Mouse (Mus musculus): ENCODE data around the gene Fam228b. TPM values are rescaled to one million over a fixed set of nuclear protein-coding genes. Genes with fewer than 3 reads are reported as not detected.
"Not testable (repeated sequence)": the region's sequence is repeated elsewhere in the genome, so short reads cannot be mapped to it uniquely, and the experiment has no call there.

Gene Fam228b
- total RNA-seq, 2 experiments from 2014 or later, result 16.0 to 21.1 TPM

DNA sequence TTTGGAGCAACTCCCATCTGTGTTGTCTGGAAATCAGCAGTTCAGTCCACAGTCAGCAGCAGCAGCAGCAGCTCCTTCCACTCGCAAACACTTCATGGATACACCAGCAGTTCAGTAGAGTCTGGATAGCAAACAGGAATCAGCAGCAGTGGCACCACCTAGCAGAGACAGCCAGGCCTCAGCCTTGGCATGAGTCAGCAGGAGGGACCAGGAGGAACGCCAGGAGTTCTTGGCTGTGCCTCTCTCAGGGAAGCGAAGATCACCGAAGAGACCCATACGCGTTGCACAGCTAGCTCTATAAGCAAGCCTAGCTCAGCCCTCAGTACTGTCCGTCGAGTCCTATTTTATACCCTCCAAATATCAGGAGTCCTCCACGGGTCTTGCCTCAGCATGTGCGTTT, 24.6 kb downstream of the Fam228b start:
- intact Hi-C loops (cut with DNase I), result no loop called here
- no peak for DNase-seq

DNA sequence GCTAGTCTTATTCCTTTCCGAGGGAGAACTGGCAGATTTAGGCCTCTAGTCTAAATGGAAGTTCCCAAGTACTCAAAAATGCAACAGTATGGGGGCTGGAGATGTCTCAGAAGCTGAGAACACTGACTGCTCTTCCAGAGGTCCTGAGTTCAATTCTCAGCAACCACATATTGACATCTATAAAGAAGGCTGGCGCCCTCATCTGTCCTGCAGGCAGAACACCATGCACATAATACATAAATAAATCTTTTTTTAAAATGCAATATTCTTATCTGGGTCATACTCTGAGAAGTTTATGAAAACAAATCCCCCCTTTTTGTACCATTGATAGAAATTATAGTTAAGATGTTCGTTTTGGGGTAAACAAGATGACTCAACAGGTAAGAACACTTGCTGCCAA, 26.9 kb downstream of the Fam228b start:
- no peak for DNase-seq
- intact Hi-C loops (cut with DNase I), result no loop called here

DNA sequence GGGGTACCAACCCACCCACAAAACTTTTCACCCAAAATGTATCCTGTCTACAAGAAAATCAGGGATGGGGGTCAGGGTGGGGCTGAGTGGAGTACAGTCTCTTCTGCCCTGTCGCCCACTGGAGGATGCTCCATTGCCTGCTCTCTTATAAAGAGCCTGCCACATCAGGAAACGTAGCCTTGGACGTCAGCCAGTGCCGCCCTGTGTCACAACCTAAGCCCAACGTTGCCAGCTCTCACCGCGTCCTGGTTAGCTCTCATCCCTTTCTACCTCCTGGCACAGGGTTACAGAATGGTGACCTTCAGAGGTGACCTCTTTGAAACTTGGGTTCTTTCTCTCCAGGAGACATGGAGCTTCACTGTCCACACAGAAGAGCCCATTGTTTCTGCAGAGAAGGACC, 28.2 kb downstream of the Fam228b start:
- intact Hi-C loops (cut with DNase I), result no loop called here
- no peak for DNase-seq

DNA sequence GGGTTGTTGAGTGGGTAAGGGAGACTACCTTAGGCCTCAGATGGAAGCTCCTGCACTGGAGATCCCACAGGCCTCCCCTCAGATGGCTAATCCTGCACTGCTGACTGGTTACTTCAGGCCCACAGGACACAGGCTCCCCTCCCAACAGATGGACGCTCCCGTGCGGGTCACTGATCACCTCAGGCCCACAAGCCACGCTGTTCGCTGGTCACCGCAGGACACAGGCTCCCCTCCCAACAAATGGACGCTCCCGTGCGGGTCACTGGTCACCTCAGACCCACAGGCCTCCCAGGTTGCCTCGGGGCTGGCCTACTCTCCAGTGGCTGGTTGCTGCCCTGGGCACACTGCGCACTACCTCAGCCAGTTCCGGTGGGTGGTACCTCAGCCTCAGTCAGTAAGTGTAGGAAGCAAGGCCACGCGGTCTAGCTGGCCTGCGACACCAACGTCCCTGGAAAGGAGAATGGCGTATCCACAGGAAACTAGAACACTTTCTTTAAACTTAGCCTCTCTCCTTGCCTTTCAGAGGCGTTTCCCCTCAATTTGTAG, 31.0 kb downstream of the Fam228b start, which contains the start of gene Fam228a:
Gene Fam228a (minus strand): TSS at position 400 of the 546 bp plus-strand sequence.
- DNase-seq, result no peak
- intact Hi-C loops (cut with DNase I), result no loop called here

DNA sequence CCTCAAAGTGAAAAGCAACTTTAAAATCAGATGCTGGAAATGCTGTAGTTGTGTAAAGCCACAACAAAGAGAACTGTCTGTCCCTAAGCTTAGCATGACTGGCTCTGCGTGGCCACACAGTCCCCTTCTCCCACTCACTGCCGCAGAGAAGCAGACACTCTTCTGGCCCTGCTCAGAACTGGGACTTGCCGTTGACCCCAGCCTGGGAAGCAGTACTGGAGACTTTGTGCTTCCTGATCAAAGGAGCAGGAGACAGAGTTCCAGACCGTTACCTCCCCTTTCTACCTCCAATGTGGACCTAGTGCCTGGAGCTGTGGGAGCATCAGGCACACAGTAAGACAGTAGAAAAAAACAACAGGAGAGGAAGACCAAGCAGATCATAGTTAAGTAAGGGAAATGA, 36.7 kb downstream of the Fam228b start:
- intact Hi-C loops (cut with DNase I), result no loop called here
- no peak for DNase-seq

DNA sequence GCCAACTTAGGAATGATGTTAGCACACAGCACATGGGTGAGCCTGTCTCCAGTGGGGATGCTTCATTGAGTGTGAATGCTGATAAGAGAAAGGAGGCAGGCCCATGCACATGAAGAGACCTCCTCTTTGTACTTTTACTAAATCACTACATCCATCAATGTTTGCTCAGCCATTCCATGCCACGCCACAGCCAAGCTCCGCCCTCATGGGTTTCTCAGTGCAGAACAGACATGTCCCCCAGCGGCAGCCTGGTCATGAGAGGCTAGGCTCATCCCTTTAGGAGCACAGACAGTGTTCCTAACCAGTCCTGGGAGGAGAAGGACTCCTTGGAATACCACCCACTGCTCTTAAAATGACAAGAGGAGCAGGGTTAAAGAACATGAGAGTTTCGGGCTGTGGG, 37.4 kb downstream of the Fam228b start:
- no peak for DNase-seq
- intact Hi-C loops (cut with DNase I), result no loop called here

DNA sequence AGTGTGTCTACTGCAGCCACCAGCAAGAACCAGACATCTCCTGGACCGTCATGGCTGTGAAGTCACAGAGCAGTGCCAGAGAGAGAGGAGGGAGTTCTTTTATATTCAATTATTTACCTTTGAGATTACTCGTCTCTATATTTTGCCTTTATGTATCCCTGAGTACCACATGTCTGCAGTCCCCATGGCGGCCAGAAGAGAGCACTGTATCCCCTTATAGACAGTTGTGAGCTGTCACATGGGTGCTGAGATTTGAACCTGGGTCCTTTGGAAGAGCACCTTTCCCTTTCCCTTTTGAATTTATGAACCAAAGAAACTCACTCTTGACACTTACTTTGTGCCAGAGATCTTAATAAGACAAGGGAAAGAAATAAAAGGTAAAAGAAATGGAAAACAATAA, 39.9 kb downstream of the Fam228b start:
- no peak for DNase-seq
- intact Hi-C loops (cut with DNase I), result no loop called here

DNA sequence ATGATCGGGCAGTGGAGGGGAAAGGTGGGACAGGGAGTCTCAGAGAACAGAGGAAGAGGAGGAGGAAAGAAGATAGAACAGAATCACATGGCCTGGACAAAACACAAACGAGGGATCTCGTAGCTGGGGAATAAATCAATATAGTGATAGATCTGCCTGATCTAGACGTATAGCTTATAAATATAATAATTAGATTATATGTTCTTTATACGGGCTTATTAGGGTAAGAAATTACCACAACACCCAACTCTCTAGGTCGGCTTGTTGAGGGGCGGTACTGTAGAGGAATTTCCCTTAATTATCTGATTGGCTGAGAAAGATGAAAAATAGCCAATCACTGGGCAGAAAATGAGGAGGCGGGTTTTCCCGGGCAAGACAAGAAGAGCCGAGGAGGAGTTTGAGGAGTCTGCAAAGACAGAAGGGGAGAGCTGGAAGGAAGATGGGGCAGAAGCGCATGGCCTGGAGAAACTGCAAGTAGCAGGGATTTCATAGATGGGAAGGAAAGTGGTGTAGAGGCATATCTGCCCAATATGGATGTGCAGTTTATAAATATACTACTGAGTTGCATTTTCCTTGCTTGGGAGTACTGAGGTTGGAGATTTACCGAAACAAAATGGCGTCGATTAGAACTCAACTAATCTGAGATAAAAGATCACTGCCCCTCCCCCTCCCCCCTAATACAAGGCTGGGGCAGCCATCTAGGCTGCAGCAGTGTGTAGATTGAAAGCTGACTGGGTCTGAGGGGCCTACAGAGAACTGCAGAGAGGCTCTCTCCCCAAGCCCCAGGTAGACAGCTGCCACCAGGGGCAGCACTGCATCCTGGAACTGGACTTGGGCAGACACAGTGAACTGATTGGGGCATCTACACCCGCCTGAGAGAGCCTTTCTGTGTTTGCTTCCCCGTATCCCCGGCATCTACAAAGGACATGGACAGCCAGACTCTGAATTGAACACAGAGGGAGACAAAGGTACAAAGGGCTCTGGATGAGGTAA, 49.0 kb downstream of the Fam228b start:
- intact Hi-C loops (cut with DNase I), result no loop called here
- no peak for DNase-seq

DNA sequence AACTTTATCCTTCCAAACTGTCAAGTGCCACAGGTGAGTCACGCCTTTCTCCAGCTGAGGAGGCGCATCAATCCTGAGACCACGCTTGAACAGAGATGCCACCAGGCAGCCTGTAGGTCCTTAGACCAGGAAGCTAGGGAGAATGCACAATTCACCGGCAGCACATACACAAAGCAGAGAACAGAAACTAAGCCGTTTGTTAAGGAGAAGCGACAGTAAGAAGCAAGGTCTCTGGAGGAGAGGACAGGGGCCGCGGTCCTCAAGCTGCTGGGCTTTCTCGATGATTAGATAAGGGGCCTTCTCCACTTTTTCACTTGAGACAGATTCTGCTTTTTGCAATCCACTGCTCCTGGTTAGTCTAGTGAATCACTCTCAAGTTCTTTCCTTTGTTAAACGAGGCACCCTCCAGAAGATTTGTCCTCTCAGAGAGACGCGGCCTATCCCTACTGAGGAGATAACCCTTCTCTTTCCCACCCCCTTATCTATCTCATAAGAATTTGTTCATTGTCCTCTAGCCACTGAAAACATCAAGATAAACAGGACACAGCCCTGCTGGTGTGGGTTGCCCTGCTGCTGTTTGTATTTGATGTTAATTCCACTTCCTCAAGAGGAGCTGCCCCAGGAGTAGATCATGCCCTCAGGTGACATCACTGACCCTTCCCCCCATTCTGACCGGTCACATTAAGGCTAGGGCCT, 49.9 kb downstream of the Fam228b start:
- intact Hi-C loops (cut with DNase I), result no loop called here
- no peak for DNase-seq

DNA sequence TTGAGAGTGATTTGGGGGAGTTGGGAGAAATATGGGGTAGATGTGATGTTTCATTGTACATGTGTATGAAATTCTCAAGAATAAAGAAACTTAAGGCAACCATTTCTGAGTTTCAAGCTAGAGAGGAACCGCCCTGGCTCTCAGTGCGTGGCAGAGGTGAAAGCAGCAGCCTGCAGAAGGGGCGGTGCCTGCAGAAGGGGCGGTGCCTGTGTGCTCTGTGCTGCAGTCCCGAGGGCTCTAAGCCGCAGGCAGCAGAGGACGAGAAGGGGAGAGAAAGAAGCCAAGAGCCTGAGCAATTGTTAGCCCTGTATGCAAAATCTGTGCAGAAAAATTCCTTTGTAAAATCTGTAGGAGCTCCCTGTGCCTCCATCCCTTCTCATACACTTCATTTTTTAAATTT, 51.6 kb downstream of the Fam228b start:
- DNase-seq, result no peak
- intact Hi-C loops (cut with DNase I), result no loop called here

DNA sequence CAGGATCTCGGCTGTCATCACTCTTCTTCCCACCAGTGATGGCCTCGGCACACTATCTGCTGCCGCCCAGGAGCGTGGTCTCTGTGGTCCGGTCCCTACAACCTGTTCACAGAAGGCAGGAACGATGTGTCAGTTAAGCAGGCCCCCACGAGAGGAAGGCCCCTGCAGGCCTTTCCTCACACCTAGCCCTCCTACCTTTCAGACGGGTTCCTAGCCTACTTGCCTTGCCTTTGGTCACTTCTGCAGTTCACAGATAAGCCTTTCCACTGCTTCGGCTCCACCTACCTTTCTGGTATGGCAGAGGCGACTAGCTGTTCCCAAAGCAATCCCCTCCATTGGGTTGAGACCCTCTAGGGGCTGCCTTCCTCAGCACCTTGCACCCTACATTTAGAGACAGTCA, 53.5 kb downstream of the Fam228b start:
- intact Hi-C loops (cut with DNase I), result no loop called here
- DNase-seq, result no peak

DNA sequence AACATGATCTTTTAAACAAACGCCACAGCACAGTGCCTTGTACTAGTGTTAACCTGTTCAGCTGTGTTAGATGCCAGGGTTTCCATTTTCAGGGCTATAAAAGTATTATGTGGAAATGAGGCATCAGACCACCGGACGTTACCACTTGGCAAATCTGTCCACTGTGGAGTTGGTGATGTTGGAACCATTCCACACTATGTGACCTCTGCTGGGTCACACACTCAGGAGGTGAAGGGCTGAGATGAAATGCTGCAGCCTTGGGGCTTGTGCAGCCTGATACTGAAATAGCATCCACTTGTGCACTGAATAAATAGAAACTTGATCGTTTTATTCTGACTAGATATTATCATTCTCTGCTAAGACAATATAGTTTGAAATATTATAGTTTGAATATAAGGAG, 55.7 kb downstream of the Fam228b start:
- intact Hi-C loops (cut with DNase I), result no loop called here
- no peak for DNase-seq

DNA sequence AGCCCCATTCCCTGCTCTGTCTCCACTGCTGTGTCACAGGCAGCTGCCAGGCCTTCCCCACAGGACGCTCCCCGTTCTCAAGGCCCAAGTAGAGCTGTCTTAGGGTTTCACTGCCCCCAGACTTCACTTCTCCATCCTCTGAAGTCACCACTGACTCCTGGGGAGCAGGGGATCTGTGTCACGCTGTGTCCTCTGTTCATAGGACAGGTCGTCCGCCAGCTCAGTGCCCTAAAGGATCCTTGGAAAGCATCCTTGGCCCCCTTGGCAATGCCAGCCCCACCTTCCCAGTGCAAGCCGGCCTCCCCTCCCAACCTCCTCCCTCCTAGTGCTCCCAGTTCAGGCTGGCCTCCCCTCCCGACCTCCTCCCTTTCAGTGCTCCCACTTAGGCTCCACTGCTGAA, 59.1 kb downstream of the Fam228b start:
- no peak for DNase-seq

DNA sequence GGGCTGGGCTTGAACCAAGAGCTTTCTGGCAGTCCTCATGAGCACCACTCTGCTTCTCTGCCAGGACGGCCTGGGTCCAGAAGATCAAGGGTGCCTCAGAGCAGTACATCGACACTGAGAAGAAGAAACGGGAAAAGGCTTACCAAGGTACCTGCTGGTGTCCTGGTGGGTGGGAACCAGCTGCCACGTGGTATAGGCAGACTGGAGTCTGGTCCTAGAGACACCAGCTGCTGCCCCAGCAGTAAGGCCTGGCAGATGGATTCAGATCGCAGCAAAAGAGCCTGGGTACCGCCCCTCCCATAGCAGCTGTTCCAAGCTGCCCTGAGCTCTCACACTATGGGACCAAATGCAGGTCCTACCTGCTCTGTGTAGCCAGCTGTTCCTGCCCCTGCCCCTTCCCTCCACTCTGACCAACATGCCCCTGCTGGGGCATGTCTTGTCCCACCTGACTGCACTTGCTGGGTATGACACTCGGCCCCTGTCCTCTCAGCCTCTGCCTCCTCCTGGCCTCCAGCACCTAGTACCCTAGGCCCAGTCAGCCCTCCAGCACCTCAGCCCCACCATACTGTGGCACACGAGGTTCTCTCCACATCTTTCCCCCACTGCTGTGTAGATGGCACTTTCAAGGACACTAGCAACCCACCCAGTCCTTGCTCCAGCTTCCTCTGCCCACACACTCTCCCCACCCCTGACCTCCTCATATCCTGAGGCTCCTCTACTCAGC, 60.0 kb downstream of the Fam228b start:
- peak; percentile 85 for DNase-seq
- intact Hi-C loops (cut with DNase I), result no loop called here

More for the DNA sequence above, 59.1 kb downstream of the Fam228b start:
- intact Hi-C loops (cut with DNase I), result no loop called here

DNA sequence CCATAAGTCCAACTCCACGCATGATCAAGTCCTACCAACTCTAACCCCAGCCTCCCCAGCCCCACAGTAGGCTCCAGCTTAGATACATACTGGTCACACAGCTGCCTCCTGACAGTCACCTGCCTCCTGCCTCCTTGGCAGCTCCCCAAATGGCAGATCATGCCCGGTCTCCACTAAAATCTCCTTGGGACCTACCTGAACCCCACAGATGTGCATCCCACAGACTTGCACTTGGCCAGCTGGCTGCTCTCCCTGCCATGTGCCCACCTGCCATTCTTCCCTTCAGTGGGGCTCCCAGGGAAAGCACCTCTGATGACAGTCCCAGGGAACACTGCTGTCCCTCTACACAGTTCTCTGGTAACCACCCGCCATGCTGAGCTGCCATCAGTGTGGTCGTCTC, 60.8 kb downstream of the Fam228b start:
- DNase-seq, result peak; percentile 34
- intact Hi-C loops (cut with DNase I), result no loop called here

DNA sequence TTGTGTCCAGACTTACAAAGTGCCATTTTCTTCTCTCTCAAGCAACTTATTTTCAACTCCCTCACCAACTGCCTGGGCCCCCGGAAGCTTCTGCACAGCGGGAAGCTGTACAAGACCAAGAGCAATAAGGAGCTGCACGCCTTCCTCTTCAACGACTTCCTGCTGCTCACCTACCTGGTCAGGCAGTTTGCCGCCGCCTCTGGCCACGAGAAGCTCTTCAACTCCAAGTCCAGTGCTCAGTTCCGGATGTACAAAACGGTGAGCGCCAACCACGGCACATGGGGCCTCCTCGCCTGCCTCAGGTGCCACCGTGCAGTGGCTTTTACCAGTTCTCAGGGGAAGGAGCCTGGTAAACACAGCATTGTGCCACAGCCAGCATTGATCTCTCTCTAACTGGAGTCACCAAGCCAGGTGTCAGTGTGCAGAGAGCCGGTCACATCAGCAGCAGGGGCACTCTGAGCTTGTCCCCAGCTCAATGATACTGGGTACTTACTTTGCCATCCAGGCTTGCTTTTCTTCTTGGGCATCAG, 61.5 kb downstream of the Fam228b start:
- no peak for DNase-seq
- intact Hi-C loops (cut with DNase I), result no loop called here

DNA sequence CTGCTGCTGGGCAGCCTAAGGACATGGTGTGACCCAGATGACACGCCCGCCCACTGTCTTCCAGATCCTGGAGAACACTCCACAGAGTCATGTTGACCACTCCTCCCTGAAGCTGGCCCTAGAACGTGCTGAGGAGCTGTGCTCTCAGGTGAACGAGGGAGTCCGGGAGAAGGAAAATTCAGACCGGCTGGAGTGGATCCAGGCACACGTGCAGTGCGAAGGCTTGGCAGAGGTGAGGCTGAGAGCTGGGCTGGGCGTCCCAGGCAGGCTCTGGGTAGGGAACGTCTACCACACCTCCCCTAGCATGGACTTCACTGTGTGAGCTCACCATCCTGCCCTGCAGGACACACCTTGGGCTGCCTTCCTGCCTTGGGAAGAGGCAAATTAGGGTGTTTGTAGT, 62.2 kb downstream of the Fam228b start:
- intact Hi-C loops (cut with DNase I), result no loop called here
- DNase-seq, result no peak

DNA sequence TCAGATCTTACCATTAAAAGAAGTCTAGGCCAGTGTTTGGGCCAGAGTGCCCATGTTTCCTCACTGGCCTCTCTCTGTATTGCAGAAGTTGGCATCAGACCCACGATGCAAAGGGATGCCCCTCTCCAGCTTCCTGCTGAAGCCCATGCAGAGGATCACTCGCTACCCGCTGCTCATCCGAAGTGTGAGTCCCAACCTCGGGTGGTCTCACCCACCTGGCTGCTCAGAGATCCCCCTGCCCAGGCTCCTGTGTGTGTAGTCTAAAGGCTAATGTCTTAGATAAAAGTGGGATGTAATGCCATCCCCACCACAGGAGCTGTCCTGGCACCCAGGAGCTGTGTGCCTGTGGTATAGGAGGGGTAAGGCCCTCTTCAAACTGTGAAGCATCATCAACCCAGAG, 62.9 kb downstream of the Fam228b start:
- intact Hi-C loops (cut with DNase I), result no loop called here
- DNase-seq, result no peak

DNA sequence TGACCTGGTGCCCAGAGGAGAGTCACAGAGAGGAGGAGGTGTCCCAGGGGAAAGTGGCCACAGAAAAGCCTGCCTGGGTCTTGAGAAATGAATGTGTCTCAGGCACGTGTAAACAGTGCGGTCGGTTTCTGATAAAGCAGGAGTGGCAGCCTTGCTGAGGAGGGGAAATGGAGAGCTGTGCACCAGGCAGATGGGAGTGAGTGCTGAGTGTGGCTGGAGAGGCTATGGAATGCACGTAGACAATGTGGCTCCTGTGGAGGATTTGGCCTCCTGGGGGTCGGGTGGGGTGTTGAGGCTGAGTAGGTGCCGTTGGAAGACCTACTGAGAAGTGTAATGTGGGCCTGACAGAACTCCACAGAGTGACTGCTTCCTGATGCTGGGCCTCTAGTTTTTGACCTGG, 63.4 kb downstream of the Fam228b start:
- intact Hi-C loops (cut with DNase I); DNase-seq: not testable (repeated sequence)

DNA sequence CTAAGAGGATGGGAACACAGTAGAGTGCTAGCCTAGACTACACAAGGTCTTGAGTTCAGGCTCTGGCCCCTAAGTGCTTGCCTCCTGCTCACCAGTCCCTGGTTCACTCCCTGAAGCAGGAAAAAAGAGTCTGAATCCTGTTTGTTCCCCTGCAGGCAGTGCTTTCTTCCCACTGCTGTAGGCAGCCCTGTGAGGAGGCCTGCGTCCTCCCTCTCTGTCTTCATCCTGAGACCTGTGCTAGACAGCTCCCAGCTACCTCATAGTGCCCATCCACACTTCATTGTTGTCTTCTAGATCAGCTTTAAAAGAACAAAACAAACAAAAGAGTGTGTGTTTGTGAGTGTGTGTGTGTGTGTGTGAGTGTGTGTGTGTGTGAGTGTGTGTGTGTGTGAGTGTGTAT, 74.5 kb downstream of the Fam228b start:
- intact Hi-C loops (cut with DNase I), result no loop called here
- no peak for DNase-seq

DNA sequence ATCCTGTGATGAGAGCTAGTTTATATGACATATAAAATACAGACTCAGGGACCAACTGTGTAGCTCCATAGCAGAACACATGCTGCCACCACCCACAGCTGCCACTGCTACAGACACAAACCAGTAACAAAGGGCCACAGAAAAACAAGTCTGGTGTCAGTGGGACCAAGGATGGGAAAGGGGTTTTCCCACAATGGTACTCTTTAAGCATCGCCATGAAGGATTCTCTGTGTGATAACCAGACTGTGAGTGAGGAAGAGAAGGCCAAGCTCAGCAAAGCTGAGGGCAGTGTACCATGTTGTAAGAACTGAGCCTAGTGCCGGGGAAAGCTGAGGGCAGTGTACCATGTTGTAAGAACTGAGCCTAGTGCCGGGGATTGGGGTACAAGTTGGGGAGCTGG, 77.9 kb downstream of the Fam228b start:
- no peak for DNase-seq
- intact Hi-C loops (cut with DNase I), result no loop called here
